Mouse (Mus musculus): ENCODE measurements around the gene Ulk3. TPM values are rescaled to one million over a fixed set of nuclear protein-coding genes. Genes with fewer than 3 reads are reported as not detected.
A peak's percentile ranks its signal among the peaks of the same experiment; 100 is the strongest.

Gene Ulk3
- polyA plus RNA-seq, 1 experiment from 2014 or later, result 16.3 TPM

DNA sequence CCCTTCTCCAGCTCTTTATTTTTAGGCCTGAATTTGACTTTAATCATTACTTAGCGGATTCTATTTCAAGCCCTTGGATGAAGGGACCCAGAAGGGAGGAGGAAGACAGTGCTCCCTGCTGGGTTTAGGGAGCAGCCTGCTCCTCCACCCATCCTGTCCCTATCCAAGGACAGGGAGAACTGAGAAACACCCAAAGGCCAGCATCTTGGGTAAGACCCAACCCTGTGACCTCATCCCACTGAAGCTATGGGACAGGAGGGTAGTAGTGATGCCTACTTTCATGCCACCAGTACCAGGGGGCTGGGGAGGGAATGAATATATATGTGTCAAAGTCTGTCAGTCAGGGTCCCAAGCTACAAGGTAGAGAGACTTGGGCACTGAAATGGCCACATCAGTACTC, 51.8 kb downstream of the Ulk3 start:
- Histone ChIP-seq H3K27ac (peak overlapping the region; percentile 89), H3K4me1 (replicated peaks) (peaks cover 77% of the 10 kb centered on the region)

GRCm38 (mm10) chr9:57641775-57642550, 52.7 kb downstream of the Ulk3 start:
- H3K36me3 ChIP-seq, result no peaks in the 10 kb centered on the region
- no peak overlapping the region for H3K4me3 ChIP-seq (replicated peaks)
- WGBS, result 81% methylated on average over 13 of the region's 13 CpGs
- H3K9me3 ChIP-seq, result no peaks in the 10 kb centered on the region
- peaks cover 77% of the 10 kb centered on the region for H3K4me1 ChIP-seq (replicated peaks)
- H3K9ac ChIP-seq, result no peak overlapping the region
- H3K27me3 ChIP-seq (replicated peaks), result no peaks in the 10 kb centered on the region
- H3K27ac ChIP-seq, result no peak overlapping the region
- no peak for ATAC-seq
- H3K4me2 ChIP-seq (replicated peaks), result peak overlapping the region; percentile 86; the same call in 1 of the 2 replicates

More for the DNA sequence above, 51.8 kb downstream of the Ulk3 start:
- no peak for ATAC-seq
- 80% methylated on average over 1 of the region's 1 CpGs for WGBS
- Histone ChIP-seq H3K9me3 (no peaks in the 10 kb centered on the region), H3K4me3 (replicated peaks) (peak overlapping the region; percentile 31; the same call in 1 of the 2 replicates), H3K27me3 (replicated peaks) (no peaks in the 10 kb centered on the region), H3K36me3 (no peaks in the 10 kb centered on the region), H3K4me2 (replicated peaks) (peak overlapping the region; percentile 66), H3K9ac (0 out of 2 replicates have a peak overlapping the region, but pooled peaks have one; percentile 14)

GRCm38 (mm10) chr9:57643169-57643855, 54.1 kb downstream of the Ulk3 start:
- no peaks in the 10 kb centered on the region for H3K36me3 ChIP-seq
- peak overlapping the region; percentile 86 for H3K4me2 ChIP-seq (replicated peaks)
- peak overlapping the region; percentile 58 for H3K27ac ChIP-seq
- H3K4me1 ChIP-seq (replicated peaks), result peaks cover 68% of the 10 kb centered on the region
- H3K27me3 ChIP-seq (replicated peaks), result no peaks in the 10 kb centered on the region
- H3K4me3 ChIP-seq (replicated peaks), result peak overlapping the region; percentile 68
- no peak for ATAC-seq
- no peaks in the 10 kb centered on the region for H3K9me3 ChIP-seq
- WGBS, result 57% methylated on average over 9 of the region's 9 CpGs
- H3K9ac ChIP-seq, result peak overlapping the region; percentile 98

DNA sequence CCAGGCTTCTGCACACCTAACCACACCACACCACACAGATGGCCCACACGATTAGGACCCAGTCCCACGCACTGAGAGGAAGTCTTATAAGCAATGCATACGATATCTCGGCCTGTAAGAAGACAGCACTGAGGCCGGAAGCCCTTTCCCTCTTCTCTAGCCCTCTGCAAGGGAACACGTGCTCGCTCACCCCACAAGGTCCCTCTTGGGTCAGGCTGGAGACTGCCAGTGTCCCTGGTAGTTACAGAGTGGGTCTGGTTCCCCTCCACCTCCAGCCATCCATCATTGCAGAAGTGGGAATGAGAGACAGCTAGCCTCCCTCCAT, 54.6 kb downstream of the Ulk3 start:
- no peaks in the 10 kb centered on the region for H3K27me3 ChIP-seq (replicated peaks)
- no peak for ATAC-seq
- peak overlapping the region; percentile 58 for H3K27ac ChIP-seq
- peak overlapping the region; percentile 98 for H3K9ac ChIP-seq
- H3K4me2 ChIP-seq (replicated peaks), result peak overlapping the region; percentile 86
- peaks cover 62% of the 10 kb centered on the region for H3K4me1 ChIP-seq (replicated peaks)
- WGBS, result 33% methylated on average over 7 of the region's 7 CpGs
- H3K4me3 ChIP-seq (replicated peaks), result peak overlapping the region; percentile 68
- no peaks in the 10 kb centered on the region for H3K36me3 ChIP-seq
- no peaks in the 10 kb centered on the region for H3K9me3 ChIP-seq

GRCm38 (mm10) chr9:57644442-57644943, 55.2 kb downstream of the Ulk3 start:
- under 1% methylated on average over 18 of the region's 18 CpGs for WGBS
- peaks cover 56% of the 10 kb centered on the region for H3K4me1 ChIP-seq (replicated peaks)

GRCm38 (mm10) chr9:57644944-57645893, 56.0 kb downstream of the Ulk3 start:
- under 1% methylated on average over 83 of the region's 85 CpGs for WGBS
- Histone ChIP-seq H3K9me3 (no peaks in the 10 kb centered on the region), H3K4me1 (replicated peaks) (peaks cover 48% of the 10 kb centered on the region)

More at GRCm38 (mm10) chr9:57644442-57644943, 55.2 kb downstream of the Ulk3 start:
- Histone ChIP-seq H3K4me2 (replicated peaks) (peak overlapping the region; percentile 86), H3K27ac (peak overlapping the region; percentile 97), H3K4me3 (replicated peaks) (peak overlapping the region; percentile 68), H3K27me3 (replicated peaks) (no peaks in the 10 kb centered on the region), H3K9me3 (no peaks in the 10 kb centered on the region), H3K9ac (peak overlapping the region; percentile 98), H3K36me3 (no peaks in the 10 kb centered on the region)
- ATAC-seq, result 0 out of 2 replicates have a peak, but pooled peaks have one; percentile 1

More at GRCm38 (mm10) chr9:57644944-57645893, 56.0 kb downstream of the Ulk3 start:
- H3K27ac ChIP-seq, result peak overlapping the region; percentile 97
- H3K9ac ChIP-seq, result peak overlapping the region; percentile 98
- ATAC-seq, result peak; percentile 84
- no peaks in the 10 kb centered on the region for H3K36me3 ChIP-seq
- H3K27me3 ChIP-seq (replicated peaks), result no peaks in the 10 kb centered on the region
- H3K4me3 ChIP-seq (replicated peaks), result peak overlapping the region; percentile 68
- peak overlapping the region; percentile 86 for H3K4me2 ChIP-seq (replicated peaks)

Other genes starting within 250 kb of the Ulk3 start
- gene Ppcdc, start 149.3 kb upstream of the Ulk3 start, polyA plus RNA-seq (2015; fragmentation: Nextera tagmentation; extraction: Ambion mirVana), result 25.0 and 30.1 TPM in 2 replicates
- gene Scamp5, start 121.4 kb upstream of the Ulk3 start, polyA plus RNA-seq (2015; fragmentation: Nextera tagmentation; extraction: Ambion mirVana), result 14.1 and 16.4 TPM in 2 replicates
- gene Rpp25, start 85.4 kb upstream of the Ulk3 start, polyA plus RNA-seq (2015; fragmentation: Nextera tagmentation; extraction: Ambion mirVana), result 7.0 and 8.1 TPM in 2 replicates
- 844 and 895 TPM in 2 replicates for gene Cox5a, start 68.2 kb upstream of the Ulk3 start, polyA plus RNA-seq (2015; fragmentation: Nextera tagmentation; extraction: Ambion mirVana)
- gene Fam219b, start 51.9 kb upstream of the Ulk3 start, polyA plus RNA-seq (2015; fragmentation: Nextera tagmentation; extraction: Ambion mirVana), result 17.2 and 18.2 TPM in 2 replicates
- gene Mpi, start 36.7 kb upstream of the Ulk3 start, polyA plus RNA-seq (2015; fragmentation: Nextera tagmentation; extraction: Ambion mirVana), result 50.2 and 55.8 TPM in 2 replicates
- 83.9 and 84.5 TPM in 2 replicates for gene Scamp2, start 28.5 kb upstream of the Ulk3 start, polyA plus RNA-seq (2015; fragmentation: Nextera tagmentation; extraction: Ambion mirVana)
- gene Cplx3, start 16.8 kb downstream of the Ulk3 start, polyA plus RNA-seq (2015; fragmentation: Nextera tagmentation; extraction: Ambion mirVana), result not detected in 2 replicates
- not detected in 2 replicates for gene Lman1l, start 31.3 kb downstream of the Ulk3 start, polyA plus RNA-seq (2015; fragmentation: Nextera tagmentation; extraction: Ambion mirVana)
- gene Csk, start 64.2 kb downstream of the Ulk3 start, polyA plus RNA-seq (2015; fragmentation: Nextera tagmentation; extraction: Ambion mirVana), result 29.0 and 31.4 TPM in 2 replicates
- gene Cyp1a2, start 94.3 kb downstream of the Ulk3 start, polyA plus RNA-seq (2015; fragmentation: Nextera tagmentation; extraction: Ambion mirVana), result not detected in 2 replicates
- not detected in 2 replicates for gene Cyp1a1, start 98.5 kb downstream of the Ulk3 start, polyA plus RNA-seq (2015; fragmentation: Nextera tagmentation; extraction: Ambion mirVana)
- 29.6 and 29.9 TPM in 2 replicates for gene Edc3, start 119.1 kb downstream of the Ulk3 start, polyA plus RNA-seq (2015; fragmentation: Nextera tagmentation; extraction: Ambion mirVana)
- gene Clk3, start 176.4 kb downstream of the Ulk3 start, polyA plus RNA-seq (2015; fragmentation: Nextera tagmentation; extraction: Ambion mirVana), result 57.8 and 71.7 TPM in 2 replicates
- 7.4 and 7.8 TPM in 2 replicates for gene Arid3b, start 247.3 kb downstream of the Ulk3 start, polyA plus RNA-seq (2015; fragmentation: Nextera tagmentation; extraction: Ambion mirVana)

Data from intestine, embryonic 15.5 days (tissue).